Mouse (Mus musculus): ENCODE data around the gene Pdcd5. TPM values are rescaled to one million over a fixed set of nuclear protein-coding genes. Genes with fewer than 3 reads are reported as not detected.
A peak's percentile ranks its signal among the peaks of the same experiment; 100 is the strongest.

Gene Pdcd5
- polyA plus RNA-seq, 1 experiment from 2014 or later: 263 TPM

GRCm38 (mm10) chr7:35668066-35669041, 21.0 kb upstream of the Pdcd5 start:
- 31% methylated on average over 18 of the region's 18 CpGs for WGBS
- peak; percentile 81 for ATAC-seq (ENCODE audit: low FRiP score)
- no peak overlapping the region for H3K4me2 ChIP-seq (replicated peaks)

GRCm38 (mm10) chr7:35663790-35664376, 16.6 kb upstream of the Pdcd5 start:
- 45% methylated on average over 16 of the region's 16 CpGs for WGBS
- H3K27ac ChIP-seq: no peak overlapping the region
- H3K9ac ChIP-seq: no peak overlapping the region
- H3K9me3 ChIP-seq (replicated peaks): no peaks in the 10 kb centered on the region
- no peak overlapping the region for H3K4me3 ChIP-seq
- peaks cover 23% of the 10 kb centered on the region for H3K4me1 ChIP-seq
- no peaks in the 10 kb centered on the region for H3K27me3 ChIP-seq
- no peak overlapping the region for H3K4me2 ChIP-seq (replicated peaks)
- peak; percentile 27; the same call in 1 of the 2 replicates for ATAC-seq (ENCODE audit: low FRiP score)
- H3K36me3 ChIP-seq: no peaks in the 10 kb centered on the region

More at GRCm38 (mm10) chr7:35668066-35669041, 21.0 kb upstream of the Pdcd5 start:
- Histone ChIP-seq H3K9ac (no peak overlapping the region), H3K4me3 (no peak overlapping the region), H3K4me1 (peaks cover 26% of the 10 kb centered on the region), H3K36me3 (no peaks in the 10 kb centered on the region), H3K9me3 (replicated peaks) (no peaks in the 10 kb centered on the region), H3K27me3 (no peaks in the 10 kb centered on the region), H3K27ac (peak overlapping the region; percentile 64)

- no peak for ATAC-seq (ENCODE audit: low FRiP score)
- Histone ChIP-seq H3K4me1 (peaks cover 9% of the 10 kb centered on the region), H3K27ac (no peak overlapping the region), H3K4me2 (replicated peaks) (no peak overlapping the region), H3K4me3 (no peak overlapping the region), H3K36me3 (no peaks in the 10 kb centered on the region), H3K9ac (no peak overlapping the region), H3K9me3 (replicated peaks) (no peaks in the 10 kb centered on the region), H3K27me3 (no peaks in the 10 kb centered on the region)
- 54% methylated on average over 3 of the region's 3 CpGs for WGBS
Observed at GRCm38 (mm10) chr7:35659173-35659572, 11.9 kb upstream of the Pdcd5 start.

- H3K4me3 ChIP-seq: no peak overlapping the region
- H3K27ac ChIP-seq: no peak overlapping the region
- no peak overlapping the region for H3K4me2 ChIP-seq (replicated peaks)
- no peak for ATAC-seq (ENCODE audit: low FRiP score)
- no peaks in the 10 kb centered on the region for H3K27me3 ChIP-seq
- no peaks in the 10 kb centered on the region for H3K36me3 ChIP-seq
- no peaks in the 10 kb centered on the region for H3K4me1 ChIP-seq
- WGBS: 37% methylated on average over 6 of the region's 6 CpGs
- no peak overlapping the region for H3K9ac ChIP-seq
- H3K9me3 ChIP-seq (replicated peaks): no peaks in the 10 kb centered on the region
Observed at GRCm38 (mm10) chr7:35657829-35658228, 10.5 kb upstream of the Pdcd5 start.

GRCm38 (mm10) chr7:35651583-35652270, 4.4 kb upstream of the Pdcd5 start:
- H3K36me3 ChIP-seq: no peaks in the 10 kb centered on the region
- H3K9me3 ChIP-seq (replicated peaks): no peaks in the 10 kb centered on the region
- H3K4me1 ChIP-seq: no peaks in the 10 kb centered on the region
- no peaks in the 10 kb centered on the region for H3K27me3 ChIP-seq
- no peak overlapping the region for H3K4me2 ChIP-seq (replicated peaks)
- H3K27ac ChIP-seq: no peak overlapping the region
- no peak for ATAC-seq (ENCODE audit: low FRiP score)
- no peak overlapping the region for H3K4me3 ChIP-seq
- WGBS: 80% methylated on average over 10 of the region's 10 CpGs
- no peak overlapping the region for H3K9ac ChIP-seq

GRCm38 (mm10) chr7:35650716-35651410, 3.5 kb upstream of the Pdcd5 start:
- Histone ChIP-seq H3K27me3 (no peaks in the 10 kb centered on the region), H3K9ac (no peak overlapping the region), H3K4me2 (replicated peaks) (no peak overlapping the region), H3K4me1 (0 out of 2 replicates have a peak, but pooled peaks cover 2% of the 10 kb centered on the region), H3K27ac (no peak overlapping the region), H3K36me3 (no peaks in the 10 kb centered on the region), H3K9me3 (replicated peaks) (no peaks in the 10 kb centered on the region), H3K4me3 (no peak overlapping the region)
- 80% methylated on average over 11 of the region's 11 CpGs for WGBS
- ATAC-seq (ENCODE audit: low FRiP score): no peak

GRCm38 (mm10) chr7:35649071-35649470, 1.8 kb upstream of the Pdcd5 start:
- ATAC-seq (ENCODE audit: low FRiP score): no peak

GRCm38 (mm10) chr7:35648239-35649069, 1.1 kb upstream of the Pdcd5 start:
- no peak for ATAC-seq (ENCODE audit: low FRiP score)

More at GRCm38 (mm10) chr7:35649071-35649470, 1.8 kb upstream of the Pdcd5 start:
- peaks cover 11% of the 10 kb centered on the region for H3K36me3 ChIP-seq
- 0 out of 2 replicates have a peak, but pooled peaks cover 2% of the 10 kb centered on the region for H3K4me1 ChIP-seq
- H3K4me2 ChIP-seq (replicated peaks): no peak overlapping the region
- no peak overlapping the region for H3K9ac ChIP-seq
- H3K27me3 ChIP-seq: no peaks in the 10 kb centered on the region
- H3K4me3 ChIP-seq: no peak overlapping the region
- H3K9me3 ChIP-seq (replicated peaks): no peaks in the 10 kb centered on the region
- no peak overlapping the region for H3K27ac ChIP-seq
- WGBS: 30% methylated on average over 3 of the region's 3 CpGs

GRCm38 (mm10) chr7:35646317-35647081, 822 bp downstream of the Pdcd5 start:
- WGBS: 12% methylated on average over 34 of the region's 34 CpGs
- ATAC-seq (ENCODE audit: low FRiP score): peak; percentile 52
- Histone ChIP-seq H3K4me3 (peak overlapping the region; percentile 96), H3K4me2 (replicated peaks) (peak overlapping the region; percentile 71), H3K9me3 (replicated peaks) (no peaks in the 10 kb centered on the region), H3K27me3 (no peaks in the 10 kb centered on the region), H3K27ac (peak overlapping the region; percentile 81), H3K4me1 (0 out of 2 replicates have a peak, but pooled peaks cover 2% of the 10 kb centered on the region), H3K9ac (peak overlapping the region; percentile 96), H3K36me3 (peaks cover 34% of the 10 kb centered on the region)

More at GRCm38 (mm10) chr7:35648239-35649069, 1.1 kb upstream of the Pdcd5 start:
- H3K27ac ChIP-seq: no peak overlapping the region
- H3K36me3 ChIP-seq: peaks cover 16% of the 10 kb centered on the region
- H3K27me3 ChIP-seq: no peaks in the 10 kb centered on the region
- H3K4me2 ChIP-seq (replicated peaks): no peak overlapping the region
- WGBS: 67% methylated on average over 9 of the region's 9 CpGs
- H3K4me3 ChIP-seq: no peak overlapping the region
- no peak overlapping the region for H3K9ac ChIP-seq
- H3K4me1 ChIP-seq: 0 out of 2 replicates have a peak, but pooled peaks cover 2% of the 10 kb centered on the region
- H3K9me3 ChIP-seq (replicated peaks): no peaks in the 10 kb centered on the region

- H3K9ac ChIP-seq: no peak overlapping the region
- H3K9me3 ChIP-seq (replicated peaks): no peaks in the 10 kb centered on the region
- no peaks in the 10 kb centered on the region for H3K4me1 ChIP-seq
- H3K27me3 ChIP-seq: no peaks in the 10 kb centered on the region
- H3K4me3 ChIP-seq: no peak overlapping the region
- H3K36me3 ChIP-seq: peaks cover 67% of the 10 kb centered on the region
- ATAC-seq (ENCODE audit: low FRiP score): no peak
- no peak overlapping the region for H3K4me2 ChIP-seq (replicated peaks)
- H3K27ac ChIP-seq: no peak overlapping the region
- WGBS: 81% methylated on average over 6 of the region's 6 CpGs
Observed at GRCm38 (mm10) chr7:35640072-35640471, 7.2 kb downstream of the Pdcd5 start.

Measured in hindbrain, embryonic 12.5 days (tissue).